Mouse (Mus musculus): ENCODE data around the gene Brd4. TPM values are rescaled to one million over a fixed set of nuclear protein-coding genes. Genes with fewer than 3 reads are reported as not detected.

Brd4 gene
- polyA plus RNA-seq (2017; shearing (Covaris generic)) = 10 to 100 TPM; 60.5 to 81.2 TPM

- peak; percentile 79 for ATAC-seq
Observed at GRCm38 (mm10) chr17:32284262-32285137, at the start of gene Brd4. Gene Brd4 (minus strand): TSS chr17:32284722.

DNA sequence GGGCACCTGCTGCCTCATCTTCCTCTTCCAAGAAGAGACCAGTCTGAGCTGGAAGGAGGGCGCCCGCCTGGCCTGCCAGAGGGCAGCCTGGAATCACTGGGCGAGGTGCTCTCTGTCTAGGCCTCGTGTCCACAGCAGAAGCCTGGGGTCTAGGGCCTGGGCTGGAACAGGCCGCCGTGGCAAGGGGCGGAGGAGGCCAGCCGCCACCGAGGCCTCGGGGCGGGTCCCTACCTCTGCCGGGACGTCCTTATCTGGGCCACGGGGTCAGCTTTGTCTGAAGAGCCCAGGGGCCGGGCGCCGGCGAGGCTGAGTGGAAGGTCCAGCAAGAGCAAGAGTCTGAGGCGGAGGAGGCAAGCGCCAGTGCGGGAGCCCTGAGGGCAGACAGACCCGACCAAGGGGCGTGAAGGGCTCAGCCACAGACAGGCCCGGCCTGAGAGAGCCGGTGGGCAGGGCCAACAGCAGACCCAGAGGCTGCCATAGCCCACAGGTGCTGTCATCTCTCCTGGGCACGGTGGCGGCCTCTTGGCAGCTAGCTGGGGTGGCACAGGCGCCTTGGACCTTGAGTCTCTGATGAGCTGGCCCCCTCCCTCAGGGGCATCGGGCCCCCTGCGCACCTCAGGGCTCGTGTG is 49.3 kb upstream of the Brd4 start:
- no peak for ATAC-seq

DNA sequence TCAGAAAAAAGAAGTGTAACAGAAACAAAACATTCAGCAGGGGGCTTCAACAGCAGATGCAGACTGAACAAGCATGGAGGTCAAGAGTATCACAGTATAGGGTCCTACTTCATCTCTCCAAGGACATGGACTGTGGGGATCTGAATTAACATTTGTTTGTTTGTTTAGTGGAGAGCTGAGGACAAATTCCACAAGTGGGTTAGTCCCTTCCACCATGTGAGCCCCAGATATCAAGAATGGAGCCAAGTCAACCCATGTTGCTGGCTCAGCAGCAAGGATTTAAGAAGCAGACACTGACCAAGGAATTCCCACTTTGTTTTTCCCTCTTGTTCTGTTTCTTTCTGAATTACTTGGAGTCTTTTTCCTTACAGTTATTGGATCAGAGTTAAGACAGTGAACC is 43.0 kb upstream of the Brd4 start:
- no peak for ATAC-seq

DNA sequence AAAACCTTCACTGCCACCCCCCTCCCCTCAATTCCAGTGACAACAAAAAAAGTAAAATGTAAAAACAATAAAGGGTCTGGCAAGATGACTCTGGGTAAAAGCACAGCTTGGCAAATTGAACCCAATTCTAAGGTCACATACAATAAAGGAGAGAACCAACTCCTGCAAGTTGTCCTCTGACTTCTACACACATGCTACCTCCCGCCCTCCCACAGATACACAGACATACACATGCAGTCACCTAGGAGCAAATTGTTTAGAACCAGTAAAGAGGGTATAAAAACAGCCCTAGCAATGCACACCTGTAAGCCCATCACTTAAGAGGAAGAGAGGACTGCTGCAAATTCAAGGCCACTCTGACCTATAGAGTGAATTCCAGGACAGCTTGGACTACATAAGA is 38.3 kb upstream of the Brd4 start:
- no peak for ATAC-seq

GRCm38 (mm10) chr17:32321836-32322235 is 37.3 kb upstream of the Brd4 start:
- ATAC-seq = no peak

DNA sequence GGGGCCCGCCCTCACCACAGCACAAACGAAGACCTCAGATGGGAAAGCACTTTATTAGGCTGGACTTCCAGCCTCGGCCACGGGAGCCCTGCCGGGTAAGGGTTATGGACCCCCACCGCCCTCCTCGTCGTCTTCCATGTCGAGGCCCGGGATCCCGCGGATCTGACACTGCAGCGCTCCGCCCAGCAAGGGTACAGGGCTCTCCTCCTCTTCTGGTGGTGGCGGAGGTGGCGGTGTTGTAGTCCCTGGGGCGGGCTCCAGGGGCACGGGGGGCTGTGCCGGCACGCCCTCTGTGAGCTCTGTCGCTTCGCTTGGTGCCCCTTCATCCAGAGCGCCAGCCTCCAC is 36.8 kb upstream of the Brd4 start:
- ATAC-seq = peak; percentile 56

- peak; percentile 96 for ATAC-seq
Observed at GRCm38 (mm10) chr17:32320597-32321389, 36.3 kb upstream of the Brd4 start, which contains the start of gene Akap8. Gene Akap8 (minus strand): TSS chr17:32321238.

DNA sequence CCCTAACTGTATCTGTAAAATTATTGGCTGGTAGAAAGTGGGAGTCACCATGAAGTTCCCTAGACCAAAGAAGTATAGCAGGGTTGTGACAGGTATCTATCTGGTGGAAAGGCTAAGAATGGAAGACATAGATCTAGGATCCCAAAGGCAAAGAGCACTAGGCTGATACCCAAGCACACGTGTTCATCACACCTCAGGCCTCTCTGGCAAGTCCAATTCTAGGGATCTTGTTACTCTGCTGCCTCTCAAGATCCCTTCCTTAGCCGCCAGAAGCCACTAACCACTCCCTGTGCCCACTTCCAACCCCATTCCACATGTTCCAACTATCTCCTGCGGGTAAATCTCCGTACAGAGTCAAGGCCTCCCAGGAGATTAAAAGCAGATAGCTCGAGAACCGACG is 35.4 kb upstream of the Brd4 start:
- ATAC-seq = no peak

DNA sequence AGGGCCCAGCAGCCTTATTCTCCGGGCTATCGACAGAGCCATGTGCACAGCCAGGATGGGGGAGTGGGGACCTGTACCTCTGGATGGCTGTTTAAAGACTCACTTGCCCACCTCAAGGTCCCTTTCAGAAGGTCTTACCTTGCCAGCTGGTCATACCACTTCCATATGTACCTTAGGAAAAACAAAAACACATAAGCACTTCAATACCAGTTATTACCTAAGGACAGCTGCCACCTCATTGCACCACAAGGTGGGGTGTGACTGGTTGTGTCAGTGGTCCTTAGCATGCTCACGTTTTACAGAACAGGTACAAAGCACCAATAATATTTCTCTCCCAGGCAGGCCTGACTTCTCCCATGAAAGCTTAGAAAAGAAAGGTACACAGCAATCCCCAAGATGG is 33.2 kb upstream of the Brd4 start:
- no peak for ATAC-seq

DNA sequence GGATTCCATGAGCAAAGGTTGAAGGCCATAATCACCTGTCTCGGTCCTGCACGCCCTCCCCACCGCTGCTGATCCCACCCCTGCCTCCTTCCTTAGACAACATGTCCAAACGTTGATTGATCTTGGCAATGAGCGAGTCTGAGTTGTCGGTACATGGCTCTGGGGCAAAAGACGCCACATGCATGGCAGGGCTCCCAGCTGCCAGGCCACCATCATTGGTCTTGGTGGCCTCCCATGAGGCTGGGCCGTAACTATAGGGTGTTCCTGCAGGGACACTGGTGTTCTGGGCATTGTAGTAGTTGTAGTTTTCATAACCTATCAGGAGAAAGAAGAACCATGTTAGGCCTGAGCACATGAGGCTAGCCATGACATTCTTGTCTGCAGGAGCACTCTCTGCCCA is 32.5 kb upstream of the Brd4 start:
- no peak for ATAC-seq

GRCm38 (mm10) chr17:32315560-32315959 is 31.0 kb upstream of the Brd4 start:
- no peak for ATAC-seq

DNA sequence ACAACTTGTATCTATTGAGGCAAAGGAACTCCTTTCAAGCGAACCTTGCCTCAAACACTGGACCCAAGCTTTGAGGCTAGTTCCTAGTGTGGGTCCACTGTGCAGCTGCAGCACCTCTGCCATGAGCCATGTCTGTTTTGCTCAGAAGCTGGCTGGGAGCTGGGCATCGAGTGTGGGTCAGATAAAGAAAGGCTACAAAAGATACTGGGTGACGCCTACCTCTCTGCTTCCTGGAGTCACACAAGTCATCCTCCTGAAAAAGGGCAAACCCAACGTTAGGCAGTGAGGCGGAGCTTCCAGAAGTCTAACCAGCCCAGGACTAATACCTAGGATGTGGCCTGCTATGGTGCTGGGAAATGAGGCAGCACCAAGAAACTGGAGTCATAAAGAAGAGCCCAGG is 29.4 kb upstream of the Brd4 start:
- ATAC-seq = no peak

DNA sequence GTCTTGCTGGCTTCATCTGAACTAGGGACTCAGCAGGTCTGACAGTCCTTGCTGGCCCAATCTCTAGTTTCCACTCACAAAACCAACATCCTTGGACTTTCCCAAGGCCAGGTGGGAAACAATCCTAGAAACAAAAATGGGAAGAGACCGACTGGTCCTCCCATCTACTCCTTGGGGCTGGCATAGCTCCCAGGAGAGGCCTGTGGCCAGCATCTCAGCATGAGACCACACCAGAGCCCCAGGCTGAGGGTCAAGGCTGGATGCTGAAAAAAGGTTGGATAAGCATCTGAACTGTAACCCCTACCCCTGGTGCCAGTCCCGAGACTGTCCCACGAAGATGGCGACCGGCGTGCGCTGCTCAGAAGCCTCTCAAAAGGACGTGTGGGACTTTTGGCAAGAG is 28.3 kb upstream of the Brd4 start:
- no peak for ATAC-seq

- ATAC-seq = no peak
Observed at GRCm38 (mm10) chr17:32307963-32308362, 23.4 kb upstream of the Brd4 start.

- ATAC-seq = no peak
Observed at GRCm38 (mm10) chr17:32298125-32298524, 13.6 kb upstream of the Brd4 start.

GRCm38 (mm10) chr17:32295901-32296300 is 11.4 kb upstream of the Brd4 start:
- no peak for ATAC-seq

- no peak for ATAC-seq
Observed at GRCm38 (mm10) chr17:32295160-32295559, 10.6 kb upstream of the Brd4 start.

DNA sequence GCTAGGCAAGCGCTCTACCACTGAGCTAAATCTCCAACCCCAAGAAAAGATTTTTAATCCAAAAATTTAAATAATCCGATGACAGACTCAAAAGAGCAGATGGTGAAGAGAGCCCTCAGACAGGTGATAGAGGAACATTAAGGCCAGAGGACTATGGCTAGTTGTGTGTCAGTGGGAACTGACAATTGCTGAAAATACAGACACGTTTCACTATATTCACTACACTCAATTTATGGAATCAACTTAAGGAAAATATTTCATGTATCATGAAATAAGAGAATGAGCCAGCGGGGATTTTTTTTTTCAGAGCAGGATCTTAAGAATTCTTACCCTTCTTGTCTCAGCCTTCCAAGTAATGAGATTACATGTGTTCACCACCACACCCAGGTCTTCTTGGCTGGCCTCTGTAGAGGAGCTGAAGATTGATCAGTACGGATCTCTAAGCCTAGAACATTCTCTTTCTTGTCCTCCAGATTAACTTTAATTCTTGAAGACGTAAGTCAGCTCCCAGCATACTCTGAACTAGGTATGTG is 682 bp upstream of the Brd4 start:
- ATAC-seq = no peak

DNA sequence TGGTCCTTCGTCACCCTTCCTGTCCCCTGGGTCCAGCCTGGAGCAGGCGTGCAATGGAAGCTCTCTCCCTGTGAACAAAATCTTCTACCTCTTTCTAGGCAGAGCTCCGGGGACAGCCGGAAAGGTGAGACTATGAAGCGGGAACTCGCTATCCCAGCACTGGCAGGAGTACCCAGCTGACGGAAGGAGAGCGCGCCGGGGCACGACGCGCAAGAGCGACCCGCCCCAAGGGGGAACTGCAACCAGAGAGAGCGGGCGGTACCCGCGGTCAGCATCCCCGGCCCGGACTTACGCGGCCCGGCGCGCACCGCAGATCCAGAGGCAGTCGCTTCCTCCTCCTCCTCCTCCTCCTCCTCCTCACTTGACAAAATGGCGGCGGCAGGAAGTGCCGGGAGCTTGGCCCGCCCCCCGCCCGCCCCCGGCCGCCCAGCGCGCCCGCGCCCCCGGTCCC is 726 bp downstream of the Brd4 start:
- peak; percentile 51 for ATAC-seq

DNA sequence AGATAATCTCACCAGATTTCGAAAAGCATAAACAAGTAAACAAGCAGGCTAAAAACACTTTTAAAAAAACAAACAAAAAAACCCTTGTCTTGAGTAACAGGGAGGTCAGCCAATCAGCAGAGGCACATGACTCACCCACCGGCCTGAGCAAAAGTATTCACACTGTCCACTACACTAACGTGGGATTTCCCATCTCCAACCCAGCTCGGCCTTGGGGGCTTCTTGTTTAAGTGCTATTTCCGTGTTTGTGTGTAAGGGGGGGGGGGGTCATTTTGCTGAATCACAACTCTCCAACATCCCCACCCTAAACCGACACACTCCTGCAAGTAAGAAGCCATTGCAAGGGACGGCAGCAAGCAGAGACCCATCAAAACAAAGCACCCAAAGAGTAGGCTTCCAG is 1.2 kb downstream of the Brd4 start:
- no peak for ATAC-seq

GRCm38 (mm10) chr17:32281611-32282310 is 2.8 kb downstream of the Brd4 start:
- no peak for ATAC-seq

- no peak for ATAC-seq
Observed at GRCm38 (mm10) chr17:32281126-32281525, 3.4 kb downstream of the Brd4 start.
